Mouse (Mus musculus): ENCODE data around the gene Psmd13. TPM values are rescaled to one million over a fixed set of nuclear protein-coding genes. Genes with fewer than 3 reads are reported as not detected.

The Psmd13 gene
- polyA plus RNA-seq, 1 experiment from 2014 or later, result 197 TPM

DNA sequence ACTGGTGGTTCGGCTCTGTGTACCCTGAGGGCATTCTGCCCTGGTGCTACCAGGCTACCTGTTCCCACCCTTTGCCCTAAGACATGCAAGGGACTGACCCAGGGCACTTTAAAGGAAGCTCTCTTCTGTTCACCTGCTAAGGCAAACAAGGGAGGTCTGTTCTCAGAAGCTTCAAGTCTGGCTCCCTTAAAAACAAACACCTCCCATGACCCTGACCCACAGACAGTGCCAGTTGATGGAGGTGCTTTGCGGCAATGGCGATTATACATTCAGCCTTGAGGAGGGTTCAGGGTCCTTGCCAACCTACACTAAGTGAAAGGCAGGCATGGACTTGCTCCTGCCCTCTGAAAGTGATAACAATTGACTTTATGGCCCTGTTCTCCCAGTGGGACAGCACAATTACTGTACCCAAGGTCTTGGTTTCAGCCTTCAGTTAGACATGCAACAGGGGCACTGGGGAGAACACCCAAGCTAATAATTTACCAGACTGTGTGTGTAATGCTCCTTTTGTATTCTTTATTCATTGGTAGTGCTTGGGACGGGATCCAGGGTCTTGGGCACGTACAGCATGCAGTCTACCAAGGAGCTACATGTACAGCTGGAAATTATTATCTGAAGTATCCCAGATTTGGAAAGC is 31.2 kb downstream of the Psmd13 start:
- Histone ChIP-seq H3K4me2 (ENCODE audit: low read depth, low read length) (peak overlapping the region; percentile 2; the same call in 1 of the 2 replicates), H3K4me1 (ENCODE audit: control insufficient read depth, insufficient read depth, low read length) (peaks cover 12% of the 10 kb centered on the region), H3K27ac (ENCODE audit: low read length) (peak overlapping the region; percentile 94), H3K9me3 (ENCODE audit: control insufficient read depth, low read length) (no peaks in the 10 kb centered on the region), H3K27me3 (replicated peaks; ENCODE audit: control insufficient read depth, insufficient read depth, low read length) (no peaks in the 10 kb centered on the region), H3K4me3 (ENCODE audit: low read length) (no peak overlapping the region), H3K9ac (ENCODE audit: low read depth, low read length) (peak overlapping the region; percentile 36; the same call in 1 of the 2 replicates), H3K36me3 (ENCODE audit: control insufficient read depth, insufficient read depth, low read length) (no peaks in the 10 kb centered on the region)
- 51% methylated on average over 5 of the region's 5 CpGs for WGBS
- peak; percentile 93 for ATAC-seq

DNA sequence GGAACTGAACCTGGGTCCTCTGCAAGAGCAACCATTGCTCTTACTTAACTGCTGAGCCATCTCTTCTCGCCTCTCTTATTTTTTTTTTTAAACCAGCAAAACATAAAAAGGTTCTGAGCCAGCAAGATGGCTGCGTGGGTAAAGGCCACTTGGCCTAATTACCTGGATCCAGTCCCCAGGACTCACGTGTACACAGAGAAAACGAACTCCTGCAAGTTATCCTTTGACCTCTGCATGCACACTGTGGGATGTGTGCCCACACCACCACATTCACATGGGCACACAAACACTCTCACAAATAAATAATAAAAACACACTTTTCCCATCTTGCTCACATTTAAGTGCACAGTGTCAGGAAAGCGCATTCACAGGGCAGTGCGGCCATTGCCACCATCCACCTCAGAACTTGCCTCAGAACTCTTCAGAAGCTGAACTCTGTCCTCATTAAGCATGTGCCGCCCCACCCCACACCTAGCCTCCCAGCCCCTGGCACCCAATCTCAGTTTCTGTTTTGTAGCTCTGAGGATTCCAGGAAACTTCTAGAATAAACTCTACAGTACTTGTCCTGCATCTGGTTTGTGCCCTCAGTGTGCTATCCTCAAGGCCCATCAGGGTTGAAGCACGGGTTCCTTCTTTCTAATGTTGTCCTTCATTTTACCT is 32.4 kb downstream of the Psmd13 start:
- H3K27ac ChIP-seq (ENCODE audit: low read length), result peak overlapping the region; percentile 94

DNA sequence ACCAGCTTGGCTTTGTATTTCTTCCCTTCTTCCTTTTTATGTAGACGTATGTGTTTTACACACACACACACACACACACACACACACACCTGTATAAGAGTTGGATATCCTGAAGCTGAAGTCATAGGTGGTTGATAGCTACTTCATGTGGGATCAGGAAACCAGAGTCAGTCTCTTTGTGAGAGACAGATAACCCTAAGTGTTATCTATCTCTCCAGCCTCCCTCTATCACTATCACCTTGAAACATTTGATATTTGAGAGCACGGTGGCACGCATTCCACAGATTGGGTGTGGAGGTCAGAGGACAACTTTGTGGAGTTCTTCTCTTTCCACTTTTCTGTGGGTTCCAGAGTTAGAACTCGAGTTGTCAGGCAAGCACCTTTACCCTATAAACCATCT is 38.1 kb downstream of the Psmd13 start:
- Histone ChIP-seq H3K36me3 (ENCODE audit: control insufficient read depth, insufficient read depth, low read length) (peaks cover 3% of the 10 kb centered on the region; the same call in 1 of the 2 replicates), H3K4me3 (ENCODE audit: low read length) (no peak overlapping the region), H3K4me2 (ENCODE audit: low read depth, low read length) (peak overlapping the region; percentile 1; the same call in 1 of the 2 replicates), H3K4me1 (ENCODE audit: control insufficient read depth, insufficient read depth, low read length) (peaks cover 16% of the 10 kb centered on the region), H3K27me3 (replicated peaks; ENCODE audit: control insufficient read depth, insufficient read depth, low read length) (peaks cover 24% of the 10 kb centered on the region), H3K27ac (ENCODE audit: low read length) (peak overlapping the region; percentile 89), H3K9me3 (ENCODE audit: control insufficient read depth, low read length) (no peaks in the 10 kb centered on the region), H3K9ac (ENCODE audit: low read depth, low read length) (no peak overlapping the region; the same call in 1 of the 2 replicates)
- ATAC-seq, result peak; percentile 46
- 43% methylated on average over 4 of the region's 4 CpGs for WGBS

More for the DNA sequence above, 32.4 kb downstream of the Psmd13 start:
- Histone ChIP-seq H3K4me2 (ENCODE audit: low read depth, low read length) (no peak overlapping the region), H3K4me1 (ENCODE audit: control insufficient read depth, insufficient read depth, low read length) (peaks cover 15% of the 10 kb centered on the region), H3K36me3 (ENCODE audit: control insufficient read depth, insufficient read depth, low read length) (no peaks in the 10 kb centered on the region), H3K9me3 (ENCODE audit: control insufficient read depth, low read length) (no peaks in the 10 kb centered on the region), H3K9ac (ENCODE audit: low read depth, low read length) (no peak overlapping the region), H3K27me3 (replicated peaks; ENCODE audit: control insufficient read depth, insufficient read depth, low read length) (no peaks in the 10 kb centered on the region), H3K4me3 (ENCODE audit: low read length) (no peak overlapping the region)
- 72% methylated on average over 8 of the region's 8 CpGs for WGBS
- ATAC-seq, result peak; percentile 27

DNA sequence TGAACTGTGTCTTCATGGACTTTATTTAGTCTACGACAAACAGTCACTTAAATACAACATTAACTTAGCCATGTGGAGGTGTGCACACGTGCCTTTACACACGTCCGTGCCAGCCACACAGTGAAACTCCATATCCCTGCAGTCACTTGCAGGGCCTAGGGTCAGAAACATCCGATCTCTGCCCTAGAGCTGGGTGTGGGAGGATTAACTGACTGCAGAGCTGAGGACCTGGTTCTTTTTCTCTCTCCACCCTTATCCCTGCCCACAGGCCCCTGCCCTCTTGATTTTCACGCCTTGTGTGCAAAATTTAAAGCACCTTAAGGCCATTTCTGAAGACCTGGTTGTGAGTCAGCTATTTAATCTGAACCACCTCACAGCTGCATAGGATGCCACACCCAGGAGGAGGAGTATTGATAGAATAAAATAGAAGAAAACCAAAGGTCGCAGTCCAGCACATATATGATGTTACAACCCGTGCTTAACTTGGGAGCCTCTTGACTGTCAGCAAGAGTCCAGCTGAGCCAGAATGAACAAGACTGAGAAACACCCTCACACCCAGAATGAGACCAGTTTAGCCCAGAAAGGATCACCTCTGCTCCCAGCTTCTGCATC is 38.8 kb downstream of the Psmd13 start, which contains the start of gene Nlrp6:
Gene Nlrp6 (plus strand): TSS at position 485 of the 612 bp plus-strand sequence.
- peaks cover 3% of the 10 kb centered on the region; the same call in 1 of the 2 replicates for H3K36me3 ChIP-seq (ENCODE audit: control insufficient read depth, insufficient read depth, low read length)
- H3K4me3 ChIP-seq (ENCODE audit: low read length), result peak within 1 kb of the TSS; percentile 56
- H3K9me3 ChIP-seq (ENCODE audit: control insufficient read depth, low read length), result no peaks in the 10 kb centered on the region
- H3K9ac ChIP-seq (ENCODE audit: low read depth, low read length), result peak within 1 kb of the TSS; percentile 62
- H3K27ac ChIP-seq (ENCODE audit: low read length), result peak within 1 kb of the TSS; percentile 89
- H3K27me3 ChIP-seq (replicated peaks; ENCODE audit: control insufficient read depth, insufficient read depth, low read length), result peaks cover 24% of the 10 kb centered on the region
- 52% methylated on average over 8 of the region's 8 CpGs for WGBS
- peaks cover 16% of the 10 kb centered on the region for H3K4me1 ChIP-seq (ENCODE audit: control insufficient read depth, insufficient read depth, low read length)
- H3K4me2 ChIP-seq (ENCODE audit: low read depth, low read length), result peak within 1 kb of the TSS; percentile 78
- ATAC-seq, result peak; percentile 81

DNA sequence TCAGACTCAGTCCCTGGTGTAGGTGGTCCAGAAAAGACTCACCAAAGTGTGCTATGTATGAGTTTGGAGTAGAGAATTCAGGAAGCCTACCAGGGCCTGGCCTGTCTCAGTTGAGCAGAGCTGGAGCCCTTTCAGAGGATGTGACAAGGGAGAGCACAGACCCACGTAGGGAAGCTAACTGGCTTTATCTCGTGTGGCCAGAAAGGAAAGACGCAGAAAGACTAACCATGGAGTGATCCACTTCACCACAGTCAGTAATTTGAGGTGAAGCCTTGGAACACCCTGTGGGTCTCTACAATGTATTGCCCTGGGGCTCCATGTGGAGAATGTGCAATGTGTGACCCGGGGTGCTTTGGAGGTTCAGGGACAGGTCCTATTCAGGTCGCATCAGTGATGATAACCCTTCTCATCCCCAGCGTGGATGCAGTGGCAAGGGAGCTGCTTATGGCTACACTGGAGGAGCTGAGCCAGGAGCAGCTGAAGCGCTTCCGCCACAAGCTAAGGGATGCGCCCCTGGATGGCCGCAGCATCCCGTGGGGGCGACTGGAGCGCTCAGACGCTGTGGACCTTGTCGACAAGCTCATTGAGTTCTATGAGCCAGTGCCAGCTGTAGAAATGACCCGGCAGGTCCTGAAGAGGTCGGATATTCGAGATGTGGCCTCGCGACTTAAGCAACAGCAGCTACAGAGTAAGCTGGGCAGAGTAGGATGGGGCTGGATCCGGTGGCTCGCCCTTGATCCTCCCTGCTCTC is 39.6 kb downstream of the Psmd13 start:
- H3K4me1 ChIP-seq (ENCODE audit: control insufficient read depth, insufficient read depth, low read length), result peaks cover 14% of the 10 kb centered on the region
- H3K4me2 ChIP-seq (ENCODE audit: low read depth, low read length), result peak overlapping the region; percentile 78
- H3K27me3 ChIP-seq (replicated peaks; ENCODE audit: control insufficient read depth, insufficient read depth, low read length), result peaks cover 24% of the 10 kb centered on the region
- peak overlapping the region; percentile 56 for H3K4me3 ChIP-seq (ENCODE audit: low read length)
- peak overlapping the region; percentile 89 for H3K27ac ChIP-seq (ENCODE audit: low read length)
- H3K9ac ChIP-seq (ENCODE audit: low read depth, low read length), result peak overlapping the region; percentile 62
- H3K36me3 ChIP-seq (ENCODE audit: control insufficient read depth, insufficient read depth, low read length), result peaks cover 3% of the 10 kb centered on the region; the same call in 1 of the 2 replicates
- WGBS, result 33% methylated on average over 22 of the region's 22 CpGs
- H3K9me3 ChIP-seq (ENCODE audit: control insufficient read depth, low read length), result no peaks in the 10 kb centered on the region
- 0 out of 2 replicates have a peak, but pooled peaks have one; percentile 1 for ATAC-seq

DNA sequence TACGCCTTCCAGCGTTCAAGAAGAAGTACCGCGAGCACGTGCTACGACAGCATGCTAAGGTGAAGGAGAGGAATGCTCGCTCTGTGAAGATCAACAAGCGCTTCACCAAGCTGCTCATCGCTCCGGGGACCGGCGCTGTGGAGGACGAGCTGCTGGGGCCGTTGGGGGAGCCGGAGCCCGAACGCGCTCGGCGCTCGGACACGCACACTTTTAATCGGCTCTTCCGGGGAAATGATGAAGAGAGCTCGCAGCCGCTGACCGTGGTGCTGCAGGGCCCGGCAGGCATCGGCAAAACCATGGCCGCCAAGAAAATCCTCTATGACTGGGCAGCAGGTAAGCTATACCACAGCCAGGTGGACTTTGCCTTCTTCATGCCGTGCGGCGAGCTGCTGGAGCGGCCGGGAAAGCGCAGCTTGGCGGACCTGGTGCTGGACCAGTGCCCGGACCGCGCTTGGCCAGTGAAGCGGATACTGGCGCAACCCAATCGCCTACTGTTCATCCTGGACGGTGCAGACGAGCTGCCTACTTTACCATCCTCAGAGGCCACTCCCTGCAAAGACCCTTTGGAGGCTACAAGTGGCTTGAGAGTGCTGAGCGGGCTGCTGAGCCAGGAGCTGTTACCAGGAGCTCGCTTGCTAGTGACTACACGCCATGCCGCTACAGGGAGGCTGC is 40.8 kb downstream of the Psmd13 start:
- Histone ChIP-seq H3K36me3 (ENCODE audit: control insufficient read depth, insufficient read depth, low read length) (peaks cover 7% of the 10 kb centered on the region; the same call in 1 of the 2 replicates), H3K4me3 (ENCODE audit: low read length) (peak overlapping the region; percentile 56), H3K4me2 (ENCODE audit: low read depth, low read length) (peak overlapping the region; percentile 78), H3K9me3 (ENCODE audit: control insufficient read depth, low read length) (no peaks in the 10 kb centered on the region), H3K4me1 (ENCODE audit: control insufficient read depth, insufficient read depth, low read length) (peaks cover 11% of the 10 kb centered on the region), H3K27me3 (replicated peaks; ENCODE audit: control insufficient read depth, insufficient read depth, low read length) (peaks cover 24% of the 10 kb centered on the region), H3K27ac (ENCODE audit: low read length) (peak overlapping the region; percentile 78), H3K9ac (ENCODE audit: low read depth, low read length) (peak overlapping the region; percentile 62)
- WGBS, result 1% methylated on average over 49 of the region's 49 CpGs
- ATAC-seq, result peak; percentile 21; the same call in 1 of the 2 replicates

DNA sequence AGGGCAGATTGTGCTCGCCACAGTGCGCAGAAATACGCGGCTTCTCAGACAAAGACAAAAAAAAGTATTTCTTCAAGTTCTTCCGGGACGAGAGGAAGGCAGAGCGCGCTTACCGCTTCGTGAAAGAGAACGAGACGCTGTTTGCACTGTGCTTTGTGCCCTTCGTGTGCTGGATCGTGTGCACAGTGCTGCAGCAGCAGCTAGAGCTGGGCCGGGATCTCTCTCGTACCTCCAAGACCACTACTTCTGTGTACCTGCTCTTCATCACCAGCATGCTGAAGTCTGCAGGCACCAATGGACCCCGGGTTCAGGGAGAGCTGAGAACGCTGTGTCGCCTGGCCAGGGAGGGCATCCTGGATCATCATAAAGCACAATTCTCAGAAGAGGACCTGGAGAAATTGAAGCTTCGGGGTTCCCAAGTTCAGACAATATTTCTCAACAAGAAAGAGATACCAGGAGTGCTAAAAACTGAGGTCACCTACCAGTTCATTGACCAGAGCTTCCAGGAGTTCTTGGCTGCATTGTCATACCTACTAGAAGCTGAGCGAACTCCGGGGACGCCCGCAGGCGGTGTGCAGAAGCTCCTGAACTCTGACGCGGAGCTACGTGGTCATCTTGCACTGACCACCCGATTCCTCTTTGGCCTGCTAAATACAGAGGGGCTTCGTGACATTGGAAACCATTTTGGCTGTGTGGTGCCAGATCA is 41.5 kb downstream of the Psmd13 start:
- WGBS, result 24% methylated on average over 30 of the region's 30 CpGs
- Histone ChIP-seq H3K9ac (ENCODE audit: low read depth, low read length) (peak overlapping the region; percentile 62), H3K4me2 (ENCODE audit: low read depth, low read length) (peak overlapping the region; percentile 78), H3K27me3 (replicated peaks; ENCODE audit: control insufficient read depth, insufficient read depth, low read length) (peaks cover 24% of the 10 kb centered on the region), H3K27ac (ENCODE audit: low read length) (peak overlapping the region; percentile 78), H3K4me3 (ENCODE audit: low read length) (peak overlapping the region; percentile 56), H3K4me1 (ENCODE audit: control insufficient read depth, insufficient read depth, low read length) (peaks cover 11% of the 10 kb centered on the region), H3K36me3 (ENCODE audit: control insufficient read depth, insufficient read depth, low read length) (peaks cover 11% of the 10 kb centered on the region; the same call in 1 of the 2 replicates), H3K9me3 (ENCODE audit: control insufficient read depth, low read length) (no peaks in the 10 kb centered on the region)
- no peak for ATAC-seq

DNA sequence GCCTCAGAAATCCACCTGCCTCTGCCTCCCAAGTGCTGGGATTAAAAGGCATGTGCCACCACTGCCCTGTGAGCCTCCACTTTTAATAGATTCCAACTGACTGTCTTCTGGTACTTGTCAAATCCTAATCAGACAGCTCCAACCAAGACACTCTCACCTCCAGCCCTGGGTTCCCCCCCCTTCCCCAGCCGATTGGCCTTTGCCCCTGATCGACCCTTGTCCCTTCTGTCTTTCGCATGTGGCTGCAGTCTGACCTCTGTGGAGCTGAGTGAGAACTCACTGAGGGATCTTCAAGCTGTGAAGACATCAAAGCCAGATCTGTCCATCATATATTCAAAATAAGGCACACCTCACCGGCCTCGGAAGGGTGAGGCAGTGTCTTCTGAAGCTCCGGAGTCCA is 45.4 kb downstream of the Psmd13 start:
- Histone ChIP-seq H3K9ac (ENCODE audit: low read depth, low read length) (no peak overlapping the region), H3K4me3 (ENCODE audit: low read length) (no peak overlapping the region)
- 90% methylated on average over 6 of the region's 6 CpGs for WGBS

More for the DNA sequence above, 45.4 kb downstream of the Psmd13 start:
- Histone ChIP-seq H3K4me2 (ENCODE audit: low read depth, low read length) (no peak overlapping the region), H3K36me3 (ENCODE audit: control insufficient read depth, insufficient read depth, low read length) (peaks cover 11% of the 10 kb centered on the region; the same call in 1 of the 2 replicates), H3K4me1 (ENCODE audit: control insufficient read depth, insufficient read depth, low read length) (peaks cover 3% of the 10 kb centered on the region), H3K9me3 (ENCODE audit: control insufficient read depth, low read length) (no peaks in the 10 kb centered on the region), H3K27me3 (replicated peaks; ENCODE audit: control insufficient read depth, insufficient read depth, low read length) (peaks cover 13% of the 10 kb centered on the region), H3K27ac (ENCODE audit: low read length) (no peak overlapping the region)
- ATAC-seq, result no peak

Data from intestine, embryonic 16.5 days (tissue).